Mouse (Mus musculus) intestine, postnatal 0 days (tissue): ENCODE results near the gene Foxd1. TPM values are rescaled to one million over a fixed set of nuclear protein-coding genes. Genes with fewer than 3 reads are reported as not detected.

Experiments used
- ATAC-seq: fragments of 200-750 bp; cut with Nextera tagmentation; 2 replicates; pipeline ENCODE4 v1.8.0; 2017; ENCODE audit warnings: mild to moderate bottlenecking, moderate TSS enrichment, moderate library complexity
- H3K27ac ChIP-seq: fragments of 300-500 bp; sonication (generic); 2 replicates; pipeline ENCODE4 v1.5.1; 2014; ENCODE audit warnings: mild to moderate bottlenecking, low read depth, low read length, moderate library complexity
- H3K27me3 ChIP-seq: fragments of 300-500 bp; sonication (generic); replicated peaks from 2 replicates; pipeline ENCODE4 v1.6.1; 2014; ENCODE audit warnings: low read length, mixed read lengths; ENCODE audit not compliant: control insufficient read depth, insufficient read depth
- H3K36me3 ChIP-seq: fragments of 300-500 bp; sonication (generic); 2 replicates; pipeline ENCODE4 v1.6.1; 2014; ENCODE audit warnings: mild to moderate bottlenecking, moderate library complexity; ENCODE audit not compliant: control insufficient read depth, insufficient read depth
- H3K4me1 ChIP-seq: fragments of 300-500 bp; sonication (generic); replicated peaks from 2 replicates; pipeline ENCODE4 v1.6.1; 2014; ENCODE audit warnings: antibody characterized with exemption, low read length, mixed read lengths; ENCODE audit not compliant: control insufficient read depth, insufficient read depth
- H3K4me2 ChIP-seq: fragments of 300-500 bp; sonication (generic); replicated peaks from 2 replicates; pipeline ENCODE4 v1.6.1; 2014; ENCODE audit warnings: low read depth, mild to moderate bottlenecking, moderate library complexity
- H3K4me3 ChIP-seq: fragments of 300-500 bp; sonication (generic); 2 replicates; pipeline ENCODE4 v1.5.1; 2014; ENCODE audit warnings: low read depth, low read length
- H3K9ac ChIP-seq: fragments of 300-500 bp; sonication (generic); 2 replicates; pipeline ENCODE4 v1.6.1; 2014; ENCODE audit warnings: mild to moderate bottlenecking, low read depth, low read length
- H3K9me3 ChIP-seq: fragments of 300-500 bp; sonication (generic); 2 replicates; pipeline ENCODE4 v1.6.1; 2016; ENCODE audit warnings: mixed run types; ENCODE audit not compliant: control insufficient read depth
- CTCF ChIP-seq: sonication (generic); IDR thresholded peaks from 2 replicates; pipeline ENCODE4 v1.5.1; 2016; ENCODE audit warnings: low read depth, mild to moderate bottlenecking, control low read depth, antibody characterized with exemption, moderate library complexity
- WGBS: fragments of 180-500 bp; shearing (Covaris S2); extraction: QIAGEN DNeasy Blood & Tissue Kit; methylation state at CpG from one replicate; pipeline ENCODE4 v1.1.7; 2014; 5-methylcytosine and 5-hydroxymethylcytosine counted together
- polyA plus RNA-seq: library from polyadenylated mRNA; unstranded; fragments of >200 nt; fragmentation: Nextera tagmentation; extraction: Ambion mirVana; gene quantifications from 2 replicates; pipeline ENCODE4 v1.2.1, GENCODE M21; 2015

Foxd1 gene
- polyA plus RNA-seq, 1 experiment from 2014 or later = not detected

GRCm38 (mm10) chr13:98311597-98311996 is 42.4 kb upstream of the Foxd1 start:
- WGBS = 40% methylated on average over 5 of the region's 5 CpGs
- H3K27ac ChIP-seq = peak overlapping the region; percentile 54
- H3K9me3 ChIP-seq = no peaks in the 10 kb centered on the region
- peaks cover 8% of the 10 kb centered on the region; the same call in 1 of the 2 replicates for H3K4me1 ChIP-seq
- TF ChIP-seq CTCF = no peak
- H3K36me3 ChIP-seq = peaks cover 40% of the 10 kb centered on the region
- no peak overlapping the region for H3K4me3 ChIP-seq
- no peaks in the 10 kb centered on the region for H3K27me3 ChIP-seq
- H3K4me2 ChIP-seq = no peak overlapping the region
- peak; percentile 73 for ATAC-seq
- no peak overlapping the region for H3K9ac ChIP-seq

- TF ChIP-seq CTCF = no peak
- no peaks in the 10 kb centered on the region for H3K27me3 ChIP-seq
- no peak overlapping the region for H3K4me2 ChIP-seq
- no peak for ATAC-seq
- peaks cover 36% of the 10 kb centered on the region for H3K36me3 ChIP-seq
- no peak overlapping the region for H3K9ac ChIP-seq
- H3K4me1 ChIP-seq = peaks cover 11% of the 10 kb centered on the region; the same call in 1 of the 2 replicates
- H3K4me3 ChIP-seq = no peak overlapping the region
- 58% methylated on average over 7 of the region's 7 CpGs for WGBS
- no peak overlapping the region for H3K27ac ChIP-seq
- H3K9me3 ChIP-seq = no peaks in the 10 kb centered on the region
These were observed 40.4 kb upstream of the Foxd1 start for GRCm38 (mm10) chr13:98313631-98314030.

DNA sequence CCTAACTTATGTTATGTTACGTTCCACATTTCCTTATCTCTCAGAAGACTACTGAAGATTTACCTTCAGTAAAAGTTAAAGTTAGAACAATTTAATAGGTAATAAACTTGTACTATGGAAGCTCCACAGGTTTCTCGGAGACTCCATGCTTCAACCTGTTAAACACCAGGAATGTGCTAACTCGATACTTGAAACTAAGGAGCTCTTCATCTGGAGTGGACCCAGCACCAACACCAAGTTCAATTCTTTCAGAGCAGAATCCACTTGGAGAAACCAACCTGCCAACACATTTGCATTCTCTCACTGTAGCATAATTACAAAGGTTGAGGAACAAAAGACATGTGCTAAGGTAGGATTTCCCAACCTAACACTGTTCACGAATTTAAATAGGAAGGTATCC is 38.9 kb upstream of the Foxd1 start:
- peaks cover 11% of the 10 kb centered on the region; the same call in 1 of the 2 replicates for H3K4me1 ChIP-seq
- ATAC-seq = no peak
- peak overlapping the region; percentile 73 for H3K4me2 ChIP-seq
- 41% methylated on average over 4 of the region's 4 CpGs for WGBS
- no peak for TF ChIP-seq CTCF
- no peak overlapping the region for H3K27ac ChIP-seq
- H3K4me3 ChIP-seq = peak overlapping the region; percentile 87; the same call in 1 of the 2 replicates
- H3K36me3 ChIP-seq = peaks cover 31% of the 10 kb centered on the region
- no peaks in the 10 kb centered on the region for H3K27me3 ChIP-seq
- no peak overlapping the region for H3K9ac ChIP-seq
- H3K9me3 ChIP-seq = no peaks in the 10 kb centered on the region

GRCm38 (mm10) chr13:98316140-98316479 is 37.9 kb upstream of the Foxd1 start:
- WGBS = under 1% methylated on average over 16 of the region's 17 CpGs
- Histone ChIP-seq H3K4me1 (peaks cover 11% of the 10 kb centered on the region; the same call in 1 of the 2 replicates), H3K27ac (peak overlapping the region; percentile 94), H3K9me3 (no peaks in the 10 kb centered on the region), H3K36me3 (peaks cover 24% of the 10 kb centered on the region), H3K9ac (peak overlapping the region; percentile 97), H3K4me3 (peak overlapping the region; percentile 87), H3K4me2 (peak overlapping the region; percentile 73), H3K27me3 (no peaks in the 10 kb centered on the region)
- TF ChIP-seq CTCF = no peak
- ATAC-seq = no peak

DNA sequence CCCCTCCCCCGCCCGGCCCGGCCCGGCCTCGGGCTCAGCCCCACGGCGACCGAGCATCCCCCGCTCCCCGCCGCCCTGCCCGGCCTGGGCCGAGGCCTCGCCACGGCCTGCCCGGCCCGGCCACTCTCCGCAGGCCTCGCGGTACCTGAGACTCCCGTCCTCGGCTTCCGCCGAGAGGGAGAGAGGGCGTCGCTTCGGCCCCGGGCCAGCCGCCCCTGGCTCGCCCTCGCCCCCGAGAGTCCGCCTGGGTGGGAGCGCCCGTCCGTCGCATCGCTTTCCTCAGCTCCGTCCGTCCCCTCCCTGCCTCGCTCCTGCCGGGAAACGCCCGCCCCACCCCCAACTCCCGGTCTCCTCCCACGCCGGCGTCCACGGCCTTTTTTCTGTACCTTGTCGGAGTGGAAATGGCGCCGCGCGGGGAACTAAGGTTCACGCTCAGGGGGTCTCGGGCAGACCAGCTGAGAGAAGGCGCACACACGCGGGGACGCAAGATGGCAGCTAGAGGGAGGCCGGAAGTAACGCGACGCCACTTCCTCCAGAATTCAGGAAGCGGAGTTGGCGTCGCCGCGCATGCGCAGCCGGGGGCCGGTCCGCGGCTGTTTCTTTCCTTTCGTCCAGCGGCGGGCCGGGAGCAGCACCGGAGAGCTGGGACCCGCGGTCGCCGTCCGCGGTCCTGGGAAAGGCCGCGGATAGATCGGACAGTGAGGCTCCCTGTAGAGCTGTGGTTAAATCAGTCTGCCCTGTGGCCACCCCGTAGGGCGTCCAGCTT is 37.4 kb upstream of the Foxd1 start, which contains the start of gene Btf3:
Gene Btf3, minus strand, starts transcription at position 527 of the 766 bp plus-strand sequence.
- Histone ChIP-seq H3K9me3 (no peaks in the 10 kb centered on the region), H3K27ac (peak within 1 kb of the TSS; percentile 94), H3K9ac (peak within 1 kb of the TSS; percentile 97), H3K36me3 (peaks cover 18% of the 10 kb centered on the region), H3K4me2 (peak within 1 kb of the TSS; percentile 73), H3K4me3 (peak within 1 kb of the TSS; percentile 87), H3K4me1 (peaks cover 6% of the 10 kb centered on the region; the same call in 1 of the 2 replicates), H3K27me3 (no peaks in the 10 kb centered on the region)
- WGBS = under 1% methylated on average over 81 of the region's 90 CpGs
- ATAC-seq = peak; percentile 89
- peak; percentile 53 for TF ChIP-seq CTCF

DNA sequence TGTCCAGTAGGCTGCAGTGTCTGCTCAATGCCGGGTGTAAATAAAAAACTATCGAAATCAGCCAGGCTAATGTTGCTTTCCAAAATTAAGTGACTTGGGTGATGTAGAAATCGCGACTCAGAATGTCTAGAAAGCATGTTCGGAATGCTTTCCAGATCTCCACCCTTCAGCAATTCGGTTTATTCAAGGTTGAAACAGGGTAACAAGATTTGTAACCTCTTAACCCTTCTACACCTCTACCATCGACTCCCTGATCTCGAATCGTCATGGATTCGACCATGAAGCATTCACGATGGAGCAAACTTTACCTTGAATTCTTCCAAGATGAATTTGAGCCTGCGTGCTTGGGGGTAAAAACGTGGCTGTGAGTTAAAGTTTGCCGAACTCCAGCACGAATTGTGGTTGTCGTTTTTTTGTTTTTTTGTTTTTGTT is 36.8 kb upstream of the Foxd1 start:
- peak overlapping the region; percentile 87 for H3K4me3 ChIP-seq
- 2% methylated on average over 16 of the region's 16 CpGs for WGBS
- ATAC-seq = no peak

More for the DNA sequence above, 36.8 kb upstream of the Foxd1 start:
- Histone ChIP-seq H3K4me2 (peak overlapping the region; percentile 73), H3K27me3 (no peaks in the 10 kb centered on the region), H3K4me1 (peaks cover 6% of the 10 kb centered on the region; the same call in 1 of the 2 replicates), H3K36me3 (peaks cover 12% of the 10 kb centered on the region), H3K27ac (peak overlapping the region; percentile 94), H3K9me3 (no peaks in the 10 kb centered on the region), H3K9ac (peak overlapping the region; percentile 97)
- no peak for TF ChIP-seq CTCF
